Mouse (Mus musculus): ENCODE measurements around the gene Ndufv2. TPM values are rescaled to one million over a fixed set of nuclear protein-coding genes. Genes with fewer than 3 reads are reported as not detected.
"Not testable (repeated sequence)": the region's sequence is repeated elsewhere in the genome, so short reads cannot be mapped to it uniquely, and the experiment has no call there.

The Ndufv2 gene
- polyA plus RNA-seq, 2 experiments, result 54.6 to 273 TPM

DNA sequence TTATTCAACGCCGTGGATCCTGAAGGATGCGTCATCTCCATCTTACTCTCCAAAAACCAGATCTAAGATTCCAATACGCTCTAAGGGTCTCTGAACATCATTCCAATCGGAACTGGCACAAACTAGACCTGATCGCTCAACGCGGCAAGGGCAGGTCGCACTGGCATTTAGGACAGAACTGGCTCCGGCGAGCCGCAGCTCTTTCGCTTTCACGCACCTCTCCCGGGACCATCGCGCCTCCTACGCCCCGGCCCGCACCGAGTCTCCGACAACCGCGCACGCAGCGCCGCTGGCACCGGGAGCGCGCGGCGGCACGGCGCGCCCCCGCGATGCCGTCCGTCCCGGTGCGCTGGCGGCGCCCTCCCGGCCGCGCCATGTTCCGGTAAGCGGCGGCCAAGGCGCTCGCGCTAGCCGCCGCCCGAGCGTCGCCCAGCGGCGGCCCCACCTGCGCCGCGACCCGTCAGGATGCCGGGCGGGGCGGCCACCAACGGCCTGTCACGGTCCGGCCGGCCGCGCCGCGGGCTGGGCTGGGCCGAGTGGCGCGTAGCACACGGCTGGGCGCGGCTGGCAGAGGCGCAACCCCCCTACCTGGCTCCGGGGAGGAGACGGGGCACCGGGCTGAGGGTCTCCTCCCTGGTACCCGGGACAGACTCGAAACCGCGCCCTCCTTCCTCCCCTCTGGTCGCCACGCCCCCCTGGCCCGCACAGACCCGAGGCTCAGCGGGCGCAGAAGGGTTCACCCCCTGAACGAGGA lies 25.0 kb downstream of the Ndufv2 start:
- ATAC-seq (ENCODE audit: insufficient read depth), result peak; percentile 80
- WGBS (ENCODE audit: insufficient replicate concordance), result under 1% methylated on average over 85 of the region's 95 CpGs
- DNase-seq (ENCODE audit: low read depth in 3 of 3, low spot score in 3 of 3), result peak; percentile 30 to 37 (median 35)
- Histone ChIP-seq H3K4me1 (replicated peaks; ENCODE audit: control insufficient read depth in 2 of 2, insufficient read depth in 2 of 2, low read length in 1 of 2) (peaks cover 5 to 8% of the 10 kb centered on the region in 2 experiments; a peak in 2 of 4 replicates), H3K4me2 (ENCODE audit: low read depth) (peak overlapping the region; percentile 79), H3K9ac (replicated peaks) (peak overlapping the region; percentile 80), H3K9me3 (ENCODE audit: control insufficient read depth, low read length) (no peaks in the 10 kb centered on the region), H3K27ac (peak overlapping the region; percentile 85), H3K4me3 (ENCODE audit: insufficient read depth in 1 of 2, low read depth in 2 of 2, low read length in 2 of 2) (peak overlapping the region; percentile 92 to 98), H3K27me3 (ENCODE audit: control insufficient read depth, insufficient read depth, low read length) (no peaks in the 10 kb centered on the region), H3K36me3 (replicated peaks; ENCODE audit: control insufficient read depth, insufficient read depth, low read depth) (peaks cover 5% of the 10 kb centered on the region)
- TF ChIP-seq CTCF (IDR thresholded peaks at IDR 0.05; ENCODE audit: low read depth) (no peak), EP300 (IDR thresholded peaks at IDR 0.05; ENCODE audit: low read depth) (no peak)

DNA sequence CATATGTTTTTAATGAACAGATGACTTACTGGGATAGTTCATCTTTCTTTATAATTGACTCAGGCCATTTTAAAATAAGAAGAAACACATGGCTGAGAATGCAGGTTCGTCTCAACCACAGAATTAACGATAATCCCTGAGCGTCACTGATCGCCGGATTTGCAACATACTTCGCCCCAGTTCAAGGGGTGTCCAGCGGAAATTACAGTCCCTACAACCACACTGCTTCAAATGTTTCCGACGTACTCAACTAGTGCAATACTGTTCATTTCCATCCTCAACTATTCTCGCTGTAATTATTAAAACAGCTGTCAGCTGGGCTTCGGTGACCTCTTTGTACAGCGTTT lies 25.6 kb downstream of the Ndufv2 start:
- Histone ChIP-seq H3K27ac (peak overlapping the region; percentile 85), H3K4me2 (ENCODE audit: low read depth) (peak overlapping the region; percentile 79), H3K9me3 (ENCODE audit: control insufficient read depth, low read length) (no peaks in the 10 kb centered on the region), H3K4me3 (ENCODE audit: insufficient read depth in 1 of 2, low read depth in 2 of 2, low read length in 2 of 2) (peak overlapping the region; percentile 92 to 98), H3K36me3 (replicated peaks; ENCODE audit: control insufficient read depth, insufficient read depth, low read depth) (peaks cover 5% of the 10 kb centered on the region), H3K4me1 (replicated peaks; ENCODE audit: control insufficient read depth in 2 of 2, insufficient read depth in 2 of 2, low read length in 1 of 2) (peaks cover 5 to 8% of the 10 kb centered on the region in 2 experiments; a peak in 2 of 4 replicates), H3K27me3 (ENCODE audit: control insufficient read depth, insufficient read depth, low read length) (no peaks in the 10 kb centered on the region), H3K9ac (replicated peaks) (peak overlapping the region; percentile 80)
- no peak for ATAC-seq (ENCODE audit: insufficient read depth)
- DNase-seq (ENCODE audit: low read depth in 3 of 3, low spot score in 3 of 3), result peak in 1 of 3 experiments; percentile 10
- 8% methylated on average over 12 of the region's 12 CpGs for WGBS (ENCODE audit: insufficient replicate concordance)
- TF ChIP-seq CTCF (IDR thresholded peaks at IDR 0.05; ENCODE audit: low read depth), result no peak
- no peak for TF ChIP-seq EP300 (IDR thresholded peaks at IDR 0.05; ENCODE audit: low read depth)

DNA sequence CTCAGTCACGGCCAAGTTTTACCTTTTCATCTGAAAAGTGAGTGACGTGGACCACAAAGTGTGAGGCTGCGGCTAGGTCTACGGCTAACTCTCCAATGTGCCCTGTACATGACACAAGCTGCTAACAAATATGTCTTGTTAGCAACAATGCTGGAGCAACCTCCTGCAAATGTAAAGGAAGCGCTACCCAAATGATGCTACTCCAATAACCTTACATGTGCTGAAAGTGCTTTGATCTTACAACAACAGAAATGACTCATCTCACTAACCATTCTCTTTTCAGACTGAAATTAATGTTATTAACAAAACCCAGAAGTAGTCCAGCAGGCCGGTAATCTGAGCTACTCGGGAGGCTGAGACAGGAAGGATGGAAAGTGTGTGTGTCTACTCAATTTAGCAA lies 27.4 kb downstream of the Ndufv2 start:
- Histone ChIP-seq H3K9me3 (ENCODE audit: control insufficient read depth, low read length) (no peaks in the 10 kb centered on the region), H3K27me3 (ENCODE audit: control insufficient read depth, insufficient read depth, low read length) (no peaks in the 10 kb centered on the region), H3K36me3 (replicated peaks; ENCODE audit: control insufficient read depth, insufficient read depth, low read depth) (no peaks in the 10 kb centered on the region), H3K9ac (replicated peaks) (no peak overlapping the region), H3K27ac (no peak overlapping the region), H3K4me2 (ENCODE audit: low read depth) (no peak overlapping the region), H3K4me3 (ENCODE audit: insufficient read depth in 1 of 2, low read depth in 2 of 2, low read length in 2 of 2) (no peak overlapping the region), H3K4me1 (replicated peaks; ENCODE audit: control insufficient read depth in 2 of 2, insufficient read depth in 2 of 2, low read length in 1 of 2) (peaks cover 5 to 8% of the 10 kb centered on the region in 2 experiments; a peak in 2 of 4 replicates)
- ATAC-seq (ENCODE audit: insufficient read depth) (no peak), DNase-seq (ENCODE audit: low read depth in 3 of 3, low spot score in 3 of 3) (no peak)
- 83% methylated on average over 7 of the region's 7 CpGs for WGBS (ENCODE audit: insufficient replicate concordance)
- TF ChIP-seq EP300 (IDR thresholded peaks at IDR 0.05; ENCODE audit: low read depth) (no peak), CTCF (IDR thresholded peaks at IDR 0.05; ENCODE audit: low read depth) (no peak)

DNA sequence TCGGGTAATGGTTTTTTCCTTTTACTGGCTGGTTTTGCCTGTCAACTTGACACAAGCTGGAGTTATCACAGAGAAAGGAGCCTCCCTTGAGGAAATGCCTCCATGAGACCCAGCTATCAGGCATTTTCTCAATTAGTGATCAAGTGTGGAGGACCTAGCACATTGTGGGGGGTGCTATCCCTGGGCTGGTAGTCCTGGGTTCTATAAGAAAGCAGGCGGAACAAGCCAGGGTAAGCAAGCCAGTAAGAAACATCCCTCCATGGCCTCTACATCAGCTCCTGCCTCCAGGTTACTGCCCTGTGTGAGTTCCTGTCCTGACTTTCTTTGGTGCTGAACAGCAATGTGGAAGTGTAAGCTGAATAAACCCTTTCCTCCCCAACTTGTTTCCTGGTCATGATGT lies 32.3 kb downstream of the Ndufv2 start:
- not testable (repeated sequence) for H3K36me3 ChIP-seq (replicated peaks; ENCODE audit: control insufficient read depth, insufficient read depth, low read depth); ATAC-seq (ENCODE audit: insufficient read depth); DNase-seq (ENCODE audit: low read depth in 3 of 3, low spot score in 3 of 3); H3K9me3 ChIP-seq (ENCODE audit: control insufficient read depth, low read length); H3K4me3 ChIP-seq (ENCODE audit: insufficient read depth in 1 of 2, low read depth in 2 of 2, low read length in 2 of 2); H3K4me1 ChIP-seq (replicated peaks; ENCODE audit: control insufficient read depth in 2 of 2, insufficient read depth in 2 of 2, low read length in 1 of 2); H3K27me3 ChIP-seq (ENCODE audit: control insufficient read depth, insufficient read depth, low read length); H3K27ac ChIP-seq; H3K4me2 ChIP-seq (ENCODE audit: low read depth); H3K9ac ChIP-seq (replicated peaks)
- WGBS (ENCODE audit: insufficient replicate concordance), result 72% methylated on average over 2 of the region's 2 CpGs

DNA sequence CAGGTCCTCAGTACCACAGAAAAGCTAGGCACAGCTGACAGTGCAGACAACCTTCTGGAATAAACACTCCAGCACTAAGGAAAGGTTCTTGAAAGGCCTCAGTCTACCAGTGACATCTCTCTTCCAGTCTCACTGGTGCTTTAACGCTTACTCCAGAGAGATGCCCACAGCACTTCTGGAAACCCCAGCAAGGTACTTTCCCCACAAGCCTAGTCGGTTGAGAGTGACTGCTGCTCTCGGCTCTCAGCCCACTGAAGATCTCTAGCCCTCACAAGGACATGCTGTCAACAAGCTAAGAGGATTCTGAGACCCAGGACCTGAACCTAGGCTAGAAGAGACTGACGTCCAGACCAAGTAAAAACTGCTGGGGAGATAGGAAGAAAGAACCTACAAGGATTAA lies 36.2 kb downstream of the Ndufv2 start:
- H3K4me1 ChIP-seq (replicated peaks; ENCODE audit: control insufficient read depth in 2 of 2, insufficient read depth in 2 of 2, low read length in 1 of 2), result no peaks in the 10 kb centered on the region
- 66% methylated on average over 4 of the region's 4 CpGs for WGBS (ENCODE audit: insufficient replicate concordance)
- no peaks in the 10 kb centered on the region for H3K9me3 ChIP-seq (ENCODE audit: control insufficient read depth, low read length)
- DNase-seq (ENCODE audit: low read depth in 3 of 3, low spot score in 3 of 3) (no peak), ATAC-seq (ENCODE audit: insufficient read depth) (no peak)
- no peaks in the 10 kb centered on the region for H3K27me3 ChIP-seq (ENCODE audit: control insufficient read depth, insufficient read depth, low read length)
- no peak overlapping the region for H3K9ac ChIP-seq (replicated peaks)
- TF ChIP-seq CTCF (IDR thresholded peaks at IDR 0.05; ENCODE audit: low read depth) (no peak), EP300 (IDR thresholded peaks at IDR 0.05; ENCODE audit: low read depth) (no peak)
- no peak overlapping the region for H3K27ac ChIP-seq
- no peak overlapping the region for H3K4me2 ChIP-seq (ENCODE audit: low read depth)
- H3K36me3 ChIP-seq (replicated peaks; ENCODE audit: control insufficient read depth, insufficient read depth, low read depth), result no peaks in the 10 kb centered on the region
- no peak overlapping the region for H3K4me3 ChIP-seq (ENCODE audit: insufficient read depth in 1 of 2, low read depth in 2 of 2, low read length in 2 of 2)

All from liver, embryonic 14.5 days (tissue).